Comparison of ENCODE assay signal across 8 mouse cellular contexts in the genomic region with DNA sequence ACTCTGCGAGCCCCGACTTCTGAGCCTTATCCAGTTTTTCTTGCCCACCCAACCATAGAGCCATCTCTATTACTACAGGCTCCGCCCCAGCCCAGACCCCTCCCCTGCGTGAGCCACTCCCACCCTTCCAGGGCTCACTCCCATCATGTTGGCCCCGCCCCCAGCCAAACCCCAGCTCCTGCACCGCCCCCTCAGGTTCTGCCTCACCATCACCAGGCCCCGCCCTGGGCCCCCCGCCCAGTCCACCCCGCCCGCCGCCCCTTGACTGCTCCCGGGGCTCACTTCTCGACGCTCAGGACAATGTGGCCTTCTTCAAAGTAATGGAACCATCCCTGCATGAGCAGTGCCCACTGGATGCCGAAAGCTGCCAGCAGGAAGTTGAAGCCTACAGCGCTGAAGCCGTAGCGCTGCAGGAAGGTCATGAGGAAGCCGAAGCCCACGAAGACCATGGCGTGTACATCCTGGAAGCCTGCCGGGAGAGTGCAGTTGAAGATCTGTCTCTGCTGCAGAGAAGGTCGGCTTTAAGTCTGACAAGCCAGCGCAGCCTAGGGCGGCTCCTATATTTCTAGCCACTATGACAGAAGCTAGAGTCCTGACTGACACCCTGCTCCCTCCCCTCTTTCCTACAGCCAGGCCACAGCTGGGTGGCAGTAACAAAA. TPM values are rescaled to one million over a fixed set of nuclear protein-coding genes. Genes with fewer than 3 reads are reported as not detected.
DNase-seq lines count a peak whose midpoint lies in the region; ATAC-seq lines count a peak whose summit lies in the region.

No protein-coding gene starts in this region.

- H3K36me3 ChIP-seq in hindbrain, embryonic 13.5 days = no peaks in the 10 kb centered on the region

- no peaks in the 10 kb centered on the region for H3K9me3 ChIP-seq in hindbrain, embryonic 13.5 days

- peaks cover 29% of the 10 kb centered on the region for H3K4me1 ChIP-seq in hindbrain, embryonic 13.5 days (replicated peaks)

- 0 out of 2 replicates have a peak overlapping the region, but pooled peaks have one; percentile 24 for H3K9ac ChIP-seq in hindbrain, embryonic 13.5 days

- H3K27me3 ChIP-seq in hindbrain, embryonic 13.5 days = peaks cover 44% of the 10 kb centered on the region

- peak; percentile 59 for ATAC-seq in common myeloid progenitor, adult 5-6 weeks (replicated peaks; ENCODE audit: low read depth, poor library complexity, severe bottlenecking)
- ATAC-seq in hindbrain, embryonic 13.5 days (ENCODE audit: low FRiP score) = peak; percentile 29; the same call in 1 of the 2 replicates

- 1% methylated on average over 25 of the region's 25 CpGs for WGBS in hindbrain, embryonic 13.5 days

- H3K4me2 ChIP-seq in hindbrain, embryonic 13.5 days = peak overlapping the region; percentile 52

- intact Hi-C loops in heart, postnatal 36 days (cut with DNase I) = no loop called here

- peak overlapping the region; percentile 22 for H3K4me3 ChIP-seq in hindbrain, embryonic 13.5 days

- DNase-seq in heart, postnatal 4 days = peak; percentile 23
- no peak for DNase-seq in heart, postnatal 36 days
- peak; percentile 8 for DNase-seq in lung, postnatal 36 days
- peak; percentile 65 for DNase-seq in testis, postnatal 14 days (ENCODE audit: low spot score)
- DNase-seq in urinary bladder, adult 2 months (ENCODE audit: low spot score) = no peak
- DNase-seq in urinary bladder, postnatal 36 days (ENCODE audit: low spot score in 2 of 2) = no peak

- peak overlapping the region; percentile 35; the same call in 1 of the 2 replicates for H3K27ac ChIP-seq in hindbrain, embryonic 13.5 days

RNA-seq across cellular contexts. Expression of a gene that starts 10.1 kb away (rescaled TPM):
- not detected for total RNA-seq in heart, postnatal 4 days (2021)
- total RNA-seq in heart, postnatal 36 days (2021) = not detected
- total RNA-seq in common myeloid progenitor, adult 5-6 weeks (2017) = not detected in 2 replicates
- 4.8 and 5.2 TPM in 2 replicates for polyA plus RNA-seq in hindbrain, embryonic 13.5 days (2015; fragmentation: Nextera tagmentation; extraction: Ambion mirVana)
- not detected in 2 replicates for polyA plus RNA-seq in urinary bladder, adult 2 months (2012; rRNA removed)

RNA-seq across cellular contexts. Expression of a gene that starts 52.6 kb away (rescaled TPM):
- total RNA-seq in heart, postnatal 4 days (2021) = 1 to 10 TPM; 5.4 to 5.8 TPM
- total RNA-seq in heart, postnatal 36 days (2021) = under 1 TPM; 0.11 to 0.19 TPM
- 16.7 and 34.7 TPM in 2 replicates for total RNA-seq in common myeloid progenitor, adult 5-6 weeks (2017)
- 2.2 and 2.6 TPM in 2 replicates for polyA plus RNA-seq in hindbrain, embryonic 13.5 days (2015; fragmentation: Nextera tagmentation; extraction: Ambion mirVana)
- 0.10 TPM in 2 replicates for polyA plus RNA-seq in urinary bladder, adult 2 months (2012; rRNA removed)

Comparison
In these comparisons a context has a peak if more than half of its experiments do, and no peak if none do; other contexts are left out.
1. DNase-seq: peak in heart, postnatal 4 days (single experiment), lung, postnatal 36 days (single experiment) and testis, postnatal 14 days (single experiment); none in heart, postnatal 36 days (0 of 2), urinary bladder, adult 2 months (single experiment) and urinary bladder, postnatal 36 days (0 of 2).
2. RNA of a gene that starts 52.6 kb away (total RNA-seq): 16.7 to 34.7 TPM in common myeloid progenitor, adult 5-6 weeks and 5.4 to 5.8 TPM in heart, postnatal 4 days; 0.11 to 0.19 TPM in heart, postnatal 36 days; every median in the first group is over 4 times any median in the second.